Mouse (Mus musculus): Measurements from ENCODE around the gene Nkx2-1. TPM values are rescaled to one million over a fixed set of nuclear protein-coding genes. Genes with fewer than 3 reads are reported as not detected.
A peak's percentile ranks its signal among the peaks of the same experiment; 100 is the strongest.
"Not testable (repeated sequence)": the region's sequence is repeated elsewhere in the genome, so short reads cannot be mapped to it uniquely, and the experiment has no call there.

Nkx2-1 gene
- polyA plus RNA-seq, 1 experiment from 2014 or later, result 3.6 TPM

DNA sequence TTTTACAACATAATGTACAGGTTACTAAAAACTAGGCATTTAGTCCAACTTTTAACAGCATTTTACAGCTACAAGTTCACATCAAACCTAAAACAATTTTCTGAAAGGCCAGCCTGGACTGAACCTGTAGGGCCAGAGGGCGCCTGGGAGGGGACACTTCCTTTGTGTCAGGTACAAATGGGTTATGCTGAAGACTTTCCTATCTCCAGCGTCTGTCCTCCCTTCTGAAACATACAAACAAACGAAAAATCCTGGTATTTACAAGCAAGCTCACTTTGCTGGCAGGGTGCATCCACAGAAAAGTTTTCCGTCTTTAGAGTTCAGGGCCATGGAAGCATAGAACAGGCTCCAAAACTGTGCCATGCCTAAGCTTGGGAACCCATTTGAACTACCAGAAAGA lies 4.6 kb downstream of the Nkx2-1 start:
- Histone ChIP-seq H3K36me3 (no peaks in the 10 kb centered on the region), H3K4me1 (replicated peaks) (peaks cover 24% of the 10 kb centered on the region), H3K27me3 (ENCODE audit: insufficient read depth, poor library complexity, severe bottlenecking) (peaks cover 100% of the 10 kb centered on the region), H3K4me3 (no peak overlapping the region), H3K27ac (no peak overlapping the region), H3K9me3 (no peaks in the 10 kb centered on the region)
- DNase-seq (ENCODE audit: low spot score), result no peak
- WGBS, result 2% methylated on average over 4 of the region's 4 CpGs

- H3K27ac ChIP-seq, result no peak overlapping the region
- no peak for DNase-seq (ENCODE audit: low spot score)
- H3K4me3 ChIP-seq, result no peak overlapping the region
- no peaks in the 10 kb centered on the region for H3K36me3 ChIP-seq
- WGBS, result 2% methylated on average over 3 of the region's 3 CpGs
- H3K9me3 ChIP-seq, result no peaks in the 10 kb centered on the region
- H3K27me3 ChIP-seq (ENCODE audit: insufficient read depth, poor library complexity, severe bottlenecking), result peaks cover 100% of the 10 kb centered on the region
- peaks cover 22% of the 10 kb centered on the region for H3K4me1 ChIP-seq (replicated peaks)
These were observed 5.6 kb downstream of the Nkx2-1 start for GRCm38 (mm10) chr12:56531051-56531620.

- DNase-seq (ENCODE audit: low spot score), result peak; percentile 38
- H3K9me3 ChIP-seq, result no peaks in the 10 kb centered on the region
- H3K27me3 ChIP-seq (ENCODE audit: insufficient read depth, poor library complexity, severe bottlenecking), result peaks cover 98% of the 10 kb centered on the region
- H3K4me3 ChIP-seq, result no peak overlapping the region
- peaks cover 14% of the 10 kb centered on the region for H3K4me1 ChIP-seq (replicated peaks)
- under 1% methylated on average over 3 of the region's 3 CpGs for WGBS
- H3K27ac ChIP-seq, result no peak overlapping the region
- no peaks in the 10 kb centered on the region for H3K36me3 ChIP-seq
These were observed 6.8 kb downstream of the Nkx2-1 start for GRCm38 (mm10) chr12:56529931-56530330.

GRCm38 (mm10) chr12:56528881-56529681 lies 7.6 kb downstream of the Nkx2-1 start:
- H3K9me3 ChIP-seq, result no peaks in the 10 kb centered on the region
- H3K27ac ChIP-seq, result no peak overlapping the region
- H3K4me3 ChIP-seq, result peak overlapping the region; percentile 13; the same call in 1 of the 2 replicates
- H3K36me3 ChIP-seq, result no peaks in the 10 kb centered on the region
- peaks cover 98% of the 10 kb centered on the region for H3K27me3 ChIP-seq (ENCODE audit: insufficient read depth, poor library complexity, severe bottlenecking)
- H3K4me1 ChIP-seq (replicated peaks), result peaks cover 8% of the 10 kb centered on the region
- peak; percentile 51 for DNase-seq (ENCODE audit: low spot score)
- WGBS, result 1% methylated on average over 36 of the region's 36 CpGs

DNA sequence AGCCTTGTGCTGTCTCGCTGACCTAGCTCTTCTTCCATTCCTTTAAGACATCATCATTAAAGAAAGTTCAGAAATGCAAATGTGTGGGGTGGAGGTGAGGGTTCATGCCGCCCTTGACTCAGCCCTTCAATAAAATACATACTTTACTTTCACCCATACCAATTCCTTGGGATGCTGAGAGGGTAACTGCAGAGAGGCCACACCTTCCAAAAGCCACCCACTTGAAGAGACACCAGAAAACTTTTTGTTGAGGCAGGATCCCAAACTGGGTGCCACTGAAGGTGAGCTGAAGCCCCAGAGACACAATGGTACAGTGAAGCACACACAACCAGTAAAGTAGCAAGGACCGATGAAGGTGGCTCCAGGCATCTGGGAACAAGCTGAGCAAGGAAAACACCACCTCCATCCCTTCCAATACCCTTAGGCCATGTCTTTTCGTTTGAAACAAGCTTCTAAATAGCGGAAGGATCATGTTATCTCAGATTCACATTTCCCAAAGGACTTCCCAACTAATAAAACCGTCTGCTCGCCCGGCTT lies 8.6 kb downstream of the Nkx2-1 start:
- Histone ChIP-seq H3K27me3 (ENCODE audit: insufficient read depth, poor library complexity, severe bottlenecking) (peaks cover 98% of the 10 kb centered on the region), H3K9me3 (no peaks in the 10 kb centered on the region), H3K36me3 (no peaks in the 10 kb centered on the region), H3K4me1 (replicated peaks) (peaks cover 3% of the 10 kb centered on the region), H3K4me3 (no peak overlapping the region), H3K27ac (no peak overlapping the region)
- peak; percentile 30 for DNase-seq (ENCODE audit: low spot score)
- WGBS, result 2% methylated on average over 8 of the region's 8 CpGs

- no peak overlapping the region for H3K4me3 ChIP-seq
- DNase-seq (ENCODE audit: low spot score), result no peak
- peaks cover 98% of the 10 kb centered on the region for H3K27me3 ChIP-seq (ENCODE audit: insufficient read depth, poor library complexity, severe bottlenecking)
- no peaks in the 10 kb centered on the region; the same call in 1 of the 2 replicates for H3K4me1 ChIP-seq (replicated peaks)
- H3K9me3 ChIP-seq, result no peaks in the 10 kb centered on the region
- no peaks in the 10 kb centered on the region for H3K36me3 ChIP-seq
- H3K27ac ChIP-seq, result no peak overlapping the region
- 22% methylated on average over 4 of the region's 4 CpGs for WGBS
These were observed 9.6 kb downstream of the Nkx2-1 start for GRCm38 (mm10) chr12:56527071-56527470.

DNA sequence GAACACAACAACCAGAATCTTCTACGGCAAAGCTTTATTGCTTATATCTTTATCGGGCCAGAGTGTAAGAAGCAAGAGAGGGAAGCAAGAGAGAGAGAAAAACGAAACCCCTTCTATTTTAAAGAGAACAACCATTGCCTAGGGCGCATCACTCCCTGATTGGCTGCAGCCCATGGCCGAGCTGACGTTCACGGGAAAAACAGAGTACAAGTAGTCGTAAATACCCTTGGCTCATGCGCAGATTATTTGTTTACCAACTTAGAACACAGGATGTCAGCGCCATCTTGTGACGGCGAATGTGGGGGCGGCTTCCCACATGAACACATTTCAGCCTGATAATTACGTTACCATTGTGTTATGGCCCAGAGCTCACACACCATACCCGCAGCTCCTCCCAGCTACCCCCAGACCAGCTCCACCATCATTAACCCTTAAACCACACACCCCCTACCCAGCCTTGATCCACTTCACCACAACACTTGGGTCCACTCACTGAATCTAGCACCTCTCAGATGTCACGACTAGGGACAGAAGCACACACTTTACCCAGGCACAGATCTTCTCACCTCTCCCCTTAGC lies 11.4 kb downstream of the Nkx2-1 start:
- H3K9me3 ChIP-seq; H3K36me3 ChIP-seq; H3K4me1 ChIP-seq (replicated peaks); H3K4me3 ChIP-seq; H3K27ac ChIP-seq: not testable (repeated sequence)
- 4% methylated on average over 11 of the region's 16 CpGs for WGBS
- DNase-seq (ENCODE audit: low spot score), result peak; percentile 51
- peaks cover 98% of the 10 kb centered on the region for H3K27me3 ChIP-seq (ENCODE audit: insufficient read depth, poor library complexity, severe bottlenecking)

DNA sequence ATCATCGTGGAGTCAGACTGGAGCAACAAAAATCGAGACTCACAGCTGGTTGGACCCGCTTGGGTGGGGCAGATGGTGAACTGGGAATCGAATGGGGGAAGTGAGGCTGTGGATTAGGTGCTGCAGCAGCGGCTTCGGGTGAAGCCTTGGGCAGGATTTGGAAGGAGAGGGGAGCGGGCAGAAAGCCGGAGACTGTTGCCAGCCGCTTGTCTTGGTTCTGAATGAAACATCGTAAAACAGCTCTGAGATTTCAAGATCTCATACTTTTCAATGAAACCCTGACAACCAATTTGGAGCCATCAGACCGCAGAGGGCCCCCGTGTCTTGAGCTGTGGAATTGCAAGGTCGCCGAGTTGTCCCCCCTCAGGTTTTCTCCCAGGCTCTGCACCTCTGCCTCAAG lies 12.5 kb downstream of the Nkx2-1 start:
- Histone ChIP-seq H3K9me3 (no peaks in the 10 kb centered on the region), H3K4me3 (no peak overlapping the region), H3K4me1 (replicated peaks) (peaks cover 12% of the 10 kb centered on the region), H3K36me3 (no peaks in the 10 kb centered on the region), H3K27ac (no peak overlapping the region), H3K27me3 (ENCODE audit: insufficient read depth, poor library complexity, severe bottlenecking) (peaks cover 98% of the 10 kb centered on the region)
- WGBS, result 6% methylated on average over 14 of the region's 14 CpGs
- DNase-seq (ENCODE audit: low spot score), result peak; percentile 31

DNA sequence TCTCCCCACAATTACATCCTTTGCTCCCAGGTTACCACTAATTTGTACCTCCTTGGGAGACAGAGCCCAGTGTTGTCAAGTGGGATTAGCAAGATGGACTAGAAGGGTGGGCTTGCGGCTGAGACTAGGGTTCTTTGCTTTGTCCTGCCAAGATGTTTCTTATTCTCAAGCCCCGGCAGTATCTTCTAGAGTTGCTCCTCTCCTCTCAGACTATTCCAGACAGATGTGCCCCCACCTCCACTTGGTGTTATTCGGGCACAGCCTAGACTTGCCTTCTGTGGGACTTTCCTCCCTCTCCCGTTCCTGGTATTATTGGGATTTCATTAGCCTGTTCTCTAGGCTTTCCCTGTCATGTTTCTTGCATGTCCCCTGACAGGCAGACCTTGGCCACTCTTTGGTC lies 14.5 kb downstream of the Nkx2-1 start:
- Histone ChIP-seq H3K27ac (no peak overlapping the region), H3K36me3 (no peaks in the 10 kb centered on the region), H3K9me3 (no peaks in the 10 kb centered on the region), H3K27me3 (ENCODE audit: insufficient read depth, poor library complexity, severe bottlenecking) (peaks cover 98% of the 10 kb centered on the region), H3K4me1 (replicated peaks) (peaks cover 12% of the 10 kb centered on the region), H3K4me3 (no peak overlapping the region)
- DNase-seq (ENCODE audit: low spot score), result no peak
- WGBS, result 23% methylated on average over 4 of the region's 4 CpGs

- H3K4me3 ChIP-seq, result peak overlapping the region; percentile 32
- no peaks in the 10 kb centered on the region for H3K36me3 ChIP-seq
- peaks cover 12% of the 10 kb centered on the region for H3K4me1 ChIP-seq (replicated peaks)
- WGBS, result under 1% methylated on average over 33 of the region's 33 CpGs
- 0 out of 2 replicates have a peak overlapping the region, but pooled peaks have one; percentile 23 for H3K27ac ChIP-seq
- peaks cover 98% of the 10 kb centered on the region for H3K27me3 ChIP-seq (ENCODE audit: insufficient read depth, poor library complexity, severe bottlenecking)
- DNase-seq (ENCODE audit: low spot score), result peak; percentile 72
- H3K9me3 ChIP-seq, result no peaks in the 10 kb centered on the region
These were observed 15.4 kb downstream of the Nkx2-1 start for GRCm38 (mm10) chr12:56521106-56521840.

GRCm38 (mm10) chr12:56520396-56521105 lies 16.2 kb downstream of the Nkx2-1 start:
- WGBS, result under 1% methylated on average over 22 of the region's 22 CpGs
- Histone ChIP-seq H3K4me1 (replicated peaks) (peaks cover 12% of the 10 kb centered on the region), H3K27ac (no peak overlapping the region), H3K9me3 (no peaks in the 10 kb centered on the region), H3K27me3 (ENCODE audit: insufficient read depth, poor library complexity, severe bottlenecking) (peaks cover 98% of the 10 kb centered on the region), H3K4me3 (peak overlapping the region; percentile 32), H3K36me3 (no peaks in the 10 kb centered on the region)
- DNase-seq (ENCODE audit: low spot score), result no peak

DNA sequence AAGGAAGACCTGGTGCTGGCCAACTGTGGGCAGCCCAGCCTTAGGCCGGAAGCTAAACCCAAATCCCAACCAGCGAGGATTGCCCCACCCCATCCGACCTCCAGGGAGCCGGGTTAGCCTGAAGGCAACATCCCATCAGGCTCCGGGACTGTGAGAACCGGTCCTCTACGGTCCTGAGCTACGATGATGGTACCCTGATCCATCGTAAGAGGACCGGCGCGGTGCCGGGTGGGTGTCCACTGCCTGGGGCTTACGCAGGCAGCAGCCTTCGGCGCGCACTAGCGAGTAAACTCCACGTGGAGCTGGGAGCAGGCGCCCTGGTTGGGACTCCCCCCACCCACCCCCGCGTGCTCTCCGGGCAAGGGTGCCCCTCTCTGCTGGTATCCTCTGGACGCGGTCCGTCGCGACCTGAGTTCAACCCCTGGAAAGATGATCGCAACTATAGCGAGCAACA lies 16.9 kb downstream of the Nkx2-1 start:
- H3K4me3 ChIP-seq, result peak overlapping the region; percentile 34
- under 1% methylated on average over 30 of the region's 30 CpGs for WGBS
- H3K9me3 ChIP-seq, result no peaks in the 10 kb centered on the region
- no peak overlapping the region for H3K27ac ChIP-seq
- H3K27me3 ChIP-seq (ENCODE audit: insufficient read depth, poor library complexity, severe bottlenecking), result peaks cover 99% of the 10 kb centered on the region
- peaks cover 12% of the 10 kb centered on the region for H3K4me1 ChIP-seq (replicated peaks)
- DNase-seq (ENCODE audit: low spot score), result peak; percentile 53
- H3K36me3 ChIP-seq, result no peaks in the 10 kb centered on the region

Data from hindbrain, embryonic 10.5 days (tissue).